16 mouse cellular contexts compared by ENCODE assay signal in the genomic region with DNA sequence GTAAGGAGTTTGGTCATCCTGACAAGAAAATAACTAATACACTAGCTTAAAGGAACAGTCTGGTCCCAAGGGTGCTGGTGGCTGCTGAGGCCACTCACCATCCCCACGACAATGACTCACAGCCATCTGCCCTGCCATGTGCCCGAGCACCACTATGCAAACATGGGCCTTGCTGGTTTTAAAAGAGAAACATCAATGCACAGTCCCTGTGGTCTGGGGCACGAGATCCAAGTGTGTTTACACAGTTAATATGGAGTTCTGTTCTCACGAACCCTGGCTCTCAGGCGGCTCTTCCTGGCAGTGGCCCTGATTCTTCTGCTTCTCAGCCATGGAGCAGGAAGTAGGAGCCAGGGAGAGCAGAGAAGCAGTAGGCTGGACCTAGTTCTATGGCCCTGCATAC.
DNase-seq lines count a peak whose midpoint lies in the region; ATAC-seq and TF ChIP-seq lines count a peak whose summit lies in the region.
"Had no signal": no experiment of that assay in that cellular context is flagged by ENCODE, and none has a peak within 500 bp of the region (broad histone marks: within the 10 kb centered on the region; RNA-seq: fewer than 3 reads in every experiment).

No protein-coding gene starts in this region.

- no peak overlapping the region for H3K9ac ChIP-seq in midbrain, embryonic 16.5 days (ENCODE audit: low read depth, low read length)
- H3K9ac ChIP-seq: embryonic facial prominence, embryonic 13.5 days; forebrain, embryonic 15.5 days; hindbrain, embryonic 14.5 days had no signal

- no peak for DNase-seq in midbrain, embryonic 10.5 days (ENCODE audit: low spot score)
- peak; percentile 63 for DNase-seq in lung, postnatal 10 days
- DNase-seq in cerebellum, postnatal 10 days: no peak
- DNase-seq in gastrocnemius, postnatal 10 days: no peak
- DNase-seq in kidney, postnatal 14 days: no peak
- DNase-seq: cerebellum, adult 9-10 months; gastrocnemius, postnatal 36 days; kidney, adult 8-10 months; kidney, postnatal 25 days; liver; thymus, adult 2 months had no signal

- 66% methylated on average over 5 of the region's 5 CpGs for WGBS in midbrain, embryonic 10.5 days
- 75% methylated on average over 5 of the region's 5 CpGs for WGBS in midbrain, embryonic 16.5 days

- TF ChIP-seq POLR2A in bone marrow macrophage, adult 2 months (IDR thresholded peaks at IDR 0.05; ENCODE audit: borderline replicate concordance, low read depth, low read length): no peak

- no peak overlapping the region for H3K4me2 ChIP-seq in midbrain, embryonic 16.5 days (ENCODE audit: low read length)
- H3K4me2 ChIP-seq: embryonic facial prominence, embryonic 13.5 days; forebrain, embryonic 15.5 days; hindbrain, embryonic 14.5 days had no signal

- H3K27me3 ChIP-seq in midbrain, embryonic 10.5 days (ENCODE audit: low read depth, poor library complexity, severe bottlenecking): peaks cover 9% of the 10 kb centered on the region; the same call in 1 of the 2 replicates
- no peaks in the 10 kb centered on the region for H3K27me3 ChIP-seq in midbrain, embryonic 16.5 days (ENCODE audit: control insufficient read depth, insufficient read depth, low read depth, low read length)
- H3K27me3 ChIP-seq: embryonic facial prominence, embryonic 13.5 days; forebrain, embryonic 15.5 days had no signal

- H3K27ac ChIP-seq in midbrain, embryonic 10.5 days (replicated peaks): peak overlapping the region; percentile 3; the same call in 1 of the 2 replicates
- H3K27ac ChIP-seq in midbrain, embryonic 16.5 days (ENCODE audit: low read length): no peak overlapping the region
- peak overlapping the region; percentile 20 for H3K27ac ChIP-seq in bone marrow macrophage, adult 2 months (ENCODE audit: insufficient read depth, low read depth, low read length)
- H3K27ac ChIP-seq: embryonic facial prominence, embryonic 13.5 days; forebrain, embryonic 15.5 days; hindbrain, embryonic 14.5 days had no signal

- no peak for ATAC-seq in midbrain, embryonic 16.5 days
- ATAC-seq: forebrain, embryonic 15.5 days had no signal

- no peaks in the 10 kb centered on the region for H3K36me3 ChIP-seq in midbrain, embryonic 10.5 days
- H3K36me3 ChIP-seq in midbrain, embryonic 16.5 days (ENCODE audit: control insufficient read depth, insufficient read depth, low read length): no peaks in the 10 kb centered on the region
- H3K36me3 ChIP-seq: embryonic facial prominence, embryonic 13.5 days; forebrain, embryonic 15.5 days had no signal

- H3K4me3 ChIP-seq in midbrain, embryonic 10.5 days: no peak overlapping the region
- no peak overlapping the region for H3K4me3 ChIP-seq in midbrain, embryonic 16.5 days (ENCODE audit: low read depth, low read length)
- no peak overlapping the region for H3K4me3 ChIP-seq in bone marrow macrophage, adult 2 months (ENCODE audit: insufficient read depth, low read length)
- H3K4me3 ChIP-seq: embryonic facial prominence, embryonic 13.5 days; forebrain, embryonic 15.5 days had no signal

- no peak for TF ChIP-seq CTCF in bone marrow macrophage, adult 2 months (IDR thresholded peaks at IDR 0.05; ENCODE audit: low read depth, low read length)

- peaks cover 55% of the 10 kb centered on the region for H3K4me1 ChIP-seq in midbrain, embryonic 10.5 days
- H3K4me1 ChIP-seq in midbrain, embryonic 16.5 days (ENCODE audit: control insufficient read depth, insufficient read depth, low read length): peaks cover 6% of the 10 kb centered on the region
- H3K4me1 ChIP-seq in bone marrow macrophage, adult 2 months (ENCODE audit: control insufficient read depth, insufficient read depth, low read length): peaks cover 27% of the 10 kb centered on the region
- H3K4me1 ChIP-seq: forebrain, embryonic 15.5 days had no signal

- H3K9me3 ChIP-seq in midbrain, embryonic 10.5 days (replicated peaks): peaks cover 3% of the 10 kb centered on the region
- no peaks in the 10 kb centered on the region for H3K9me3 ChIP-seq in midbrain, embryonic 16.5 days (replicated peaks; ENCODE audit: control insufficient read depth, low read length, poor library complexity, severe bottlenecking)
- H3K9me3 ChIP-seq: forebrain, embryonic 15.5 days had no signal
